Mouse (Mus musculus): ENCODE measurements around the gene S100a4.

The S100a4 gene

DNA sequence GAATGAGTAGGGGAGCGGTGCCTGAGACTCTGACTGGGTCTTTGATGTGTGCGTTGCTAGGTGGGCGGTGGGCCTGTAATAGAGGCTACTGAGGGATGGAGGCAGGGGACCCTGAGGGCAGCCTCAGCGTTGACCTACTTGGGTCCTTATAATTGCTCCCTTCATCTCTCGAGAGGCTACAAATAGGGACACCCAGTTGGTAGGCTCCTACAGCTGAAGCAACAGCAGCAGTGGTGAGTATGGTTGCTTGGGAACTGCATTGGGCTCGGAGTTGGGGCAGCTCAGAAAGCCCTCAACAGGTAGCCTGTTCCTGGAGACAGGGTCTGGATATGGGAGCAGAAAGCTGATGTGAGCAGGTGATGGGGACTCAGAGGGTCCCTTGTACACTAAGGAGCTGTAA lies 3.5 kb upstream of the S100a4 start:
- no peak for DNase-seq (ENCODE audit: low spot score)

DNA sequence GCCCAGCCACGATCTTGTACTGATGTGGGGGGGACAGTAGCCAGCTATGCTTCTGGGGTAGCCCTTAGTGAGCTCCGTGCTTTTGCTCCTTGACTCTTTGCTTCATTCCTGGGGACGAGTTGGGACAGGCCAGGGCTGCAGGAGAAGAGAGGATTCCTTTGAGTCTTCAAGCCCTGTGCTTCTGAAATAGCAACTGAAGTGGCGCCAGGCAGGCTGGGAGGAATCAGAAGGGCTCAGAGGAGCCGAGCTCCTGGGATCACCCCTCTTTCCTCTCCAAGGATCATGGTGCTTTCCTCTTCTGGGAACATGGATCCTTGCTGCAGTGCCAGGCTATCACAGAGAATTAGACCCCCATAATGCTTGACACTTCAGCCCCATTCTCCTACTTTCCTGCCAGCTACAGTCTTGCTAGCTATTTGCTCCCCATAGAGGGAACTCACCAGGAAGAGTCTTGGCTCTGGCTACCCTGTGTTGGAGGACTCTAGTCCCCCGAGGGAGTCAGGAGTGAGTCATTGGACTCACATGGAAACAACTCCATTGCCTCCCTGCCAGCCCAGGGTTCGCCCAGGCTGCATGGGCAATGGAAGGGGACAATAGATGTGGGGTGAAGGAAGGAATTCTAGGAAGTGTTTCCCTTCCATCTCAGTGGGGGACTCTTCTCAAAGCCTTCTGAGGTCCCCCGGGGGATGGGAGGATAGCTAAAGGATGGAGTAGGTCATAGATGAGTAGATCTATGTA lies 2.9 kb upstream of the S100a4 start:
- DNase-seq (ENCODE audit: low spot score): no peak

GRCm38 (mm10) chr3:90601486-90602110 lies 2.0 kb upstream of the S100a4 start, which contains the start of gene Gm42674:
TSS of gene Gm42674 (plus strand) at chr3:90601904.
- no peak for DNase-seq (ENCODE audit: low spot score)

GRCm38 (mm10) chr3:90604416-90604815 lies 845 bp downstream of the S100a4 start:
- no peak for DNase-seq (ENCODE audit: low spot score)

DNA sequence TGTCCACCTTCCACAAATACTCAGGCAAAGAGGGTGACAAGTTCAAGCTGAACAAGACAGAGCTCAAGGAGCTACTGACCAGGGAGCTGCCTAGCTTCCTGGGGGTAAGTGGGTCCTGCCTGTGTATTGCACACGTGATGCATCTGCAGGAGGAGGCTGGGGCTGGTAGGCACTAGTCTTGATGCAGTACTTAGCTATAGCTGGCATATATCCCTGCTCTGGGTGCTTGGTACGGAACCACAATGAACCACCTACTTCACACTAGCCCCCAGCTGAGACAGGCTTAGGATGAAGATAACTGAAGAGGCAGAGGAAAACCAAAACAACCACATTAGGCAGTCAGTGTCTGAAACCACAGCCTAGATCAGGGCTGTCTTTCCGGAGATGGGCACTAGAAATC lies 1.5 kb downstream of the S100a4 start:
- no peak for DNase-seq (ENCODE audit: low spot score)

DNA sequence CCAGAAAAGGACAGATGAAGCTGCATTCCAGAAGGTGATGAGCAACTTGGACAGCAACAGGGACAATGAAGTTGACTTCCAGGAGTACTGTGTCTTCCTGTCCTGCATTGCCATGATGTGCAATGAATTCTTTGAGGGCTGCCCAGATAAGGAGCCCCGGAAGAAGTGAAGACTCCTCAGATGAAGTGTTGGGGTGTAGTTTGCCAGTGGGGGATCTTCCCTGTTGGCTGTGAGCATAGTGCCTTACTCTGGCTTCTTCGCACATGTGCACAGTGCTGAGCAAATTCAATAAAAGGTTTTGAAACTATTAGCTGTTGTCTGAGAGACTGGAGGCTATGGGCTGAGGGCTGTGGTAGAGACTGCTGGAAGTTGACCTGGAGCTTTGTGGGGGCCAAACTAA lies 2.2 kb downstream of the S100a4 start:
- no peak for DNase-seq (ENCODE audit: low spot score)

DNA sequence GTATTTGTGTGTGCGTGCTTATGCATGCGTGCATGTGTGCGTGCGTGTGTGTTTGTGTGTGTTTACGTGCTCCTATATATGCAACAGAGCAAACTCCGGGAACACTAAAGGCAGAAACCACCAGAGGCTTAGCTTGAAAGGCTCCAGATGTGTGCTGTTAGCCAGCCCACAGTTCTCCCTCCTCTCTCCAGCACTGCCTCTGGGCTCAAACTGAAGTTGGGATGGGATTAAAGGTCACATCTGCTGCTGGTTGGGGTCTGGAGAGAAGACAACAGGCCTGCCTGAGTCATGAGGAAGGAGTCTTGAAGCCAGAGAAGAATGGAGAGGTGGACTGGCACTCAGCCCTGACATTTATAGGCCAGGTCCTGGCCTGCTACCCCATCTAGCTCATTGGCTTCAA lies 2.6 kb downstream of the S100a4 start:
- peak; percentile 75 for DNase-seq (ENCODE audit: low spot score)

DNA sequence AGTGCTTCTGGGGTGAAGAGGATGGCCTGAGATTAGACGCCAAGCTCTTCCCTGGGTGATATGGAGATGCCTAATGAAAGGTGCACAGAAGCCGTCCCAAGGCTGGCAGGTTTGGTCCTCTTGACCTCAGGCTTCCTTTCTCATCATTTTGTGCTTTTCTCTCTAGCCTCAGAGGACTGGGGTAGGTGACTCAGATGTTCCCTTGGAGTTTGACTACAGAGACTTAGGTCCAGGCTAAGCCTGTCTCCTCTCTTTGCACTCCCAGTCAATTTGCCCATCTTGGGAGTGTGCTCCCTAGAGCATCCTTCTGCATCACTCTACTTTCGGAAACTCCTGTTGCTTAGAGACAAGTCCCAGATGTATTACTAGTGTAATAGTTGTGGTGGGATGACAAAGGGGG lies 3.8 kb downstream of the S100a4 start:
- DNase-seq (ENCODE audit: low spot score): no peak

DNA sequence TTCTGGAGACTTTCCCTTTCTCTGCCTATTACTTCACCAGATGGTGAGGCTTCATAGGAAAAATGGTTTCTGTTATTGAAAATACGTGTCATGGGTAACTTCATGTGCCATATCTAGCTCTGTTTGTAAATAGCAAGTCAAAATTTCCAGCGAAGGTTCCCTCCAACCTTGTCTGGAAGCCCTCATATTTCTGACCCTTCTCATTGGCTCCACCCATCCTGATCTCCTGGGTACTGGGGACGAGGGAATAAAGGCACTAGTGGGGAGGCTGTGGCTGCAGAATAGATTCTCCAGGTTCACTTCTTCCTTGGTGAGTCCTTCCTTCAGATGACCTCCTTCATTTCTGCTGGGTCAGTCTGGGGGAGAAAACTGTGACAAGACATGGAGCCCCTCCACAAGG lies 4.7 kb downstream of the S100a4 start, which contains the start of gene S100a5:
Gene S100a5, plus strand, starts transcription at position 301 of the 400 bp plus-strand sequence.
- DNase-seq (ENCODE audit: low spot score): no peak

- no peak for DNase-seq (ENCODE audit: low spot score)
Observed at GRCm38 (mm10) chr3:90609102-90609501, 5.5 kb downstream of the S100a4 start.

DNA sequence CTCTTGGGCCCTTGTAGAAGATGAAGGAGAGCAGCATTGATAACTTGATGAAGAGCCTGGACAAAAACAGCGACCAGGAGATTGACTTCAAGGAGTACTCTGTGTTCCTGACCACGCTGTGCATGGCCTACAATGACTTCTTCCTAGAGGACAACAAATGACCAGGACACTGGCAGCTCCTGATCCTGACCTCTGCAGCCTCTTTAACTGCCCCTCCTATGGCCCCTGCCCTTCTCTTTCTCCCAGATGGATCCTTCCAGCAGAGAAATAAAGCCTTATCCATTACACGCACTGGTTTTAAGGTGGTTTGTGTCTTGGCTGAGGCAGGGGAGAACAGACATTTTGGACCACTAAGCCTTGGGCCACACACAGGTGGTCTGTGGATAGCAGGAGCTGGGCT lies 7.9 kb downstream of the S100a4 start:
- no peak for DNase-seq (ENCODE audit: low spot score)

DNA sequence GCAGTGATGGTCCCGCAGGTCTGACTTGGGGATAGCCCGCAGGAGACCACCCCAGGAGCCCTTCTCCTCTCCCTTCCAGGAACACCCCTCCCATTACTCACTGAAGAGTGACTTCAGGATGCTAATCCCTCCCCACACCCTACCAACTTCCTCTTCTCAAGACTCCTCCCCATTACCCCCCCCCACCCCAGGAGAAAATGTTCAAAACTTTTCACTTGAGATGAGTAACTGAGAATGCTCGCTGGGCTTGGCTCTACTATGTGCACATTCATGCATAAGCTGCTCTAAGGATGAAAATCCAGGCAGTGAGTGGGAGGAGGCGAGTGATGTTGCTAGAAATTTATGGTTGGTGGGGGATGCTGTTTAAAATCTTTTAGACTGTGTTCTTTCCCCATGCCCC lies 8.5 kb downstream of the S100a4 start:
- DNase-seq (ENCODE audit: low spot score): no peak

- peak; percentile 91 for DNase-seq (ENCODE audit: low spot score)
Observed at GRCm38 (mm10) chr3:90612728-90613291, 9.2 kb downstream of the S100a4 start, which contains the start of gene S100a6. TSS of gene S100a6 (plus strand) at chr3:90612882.

DNA sequence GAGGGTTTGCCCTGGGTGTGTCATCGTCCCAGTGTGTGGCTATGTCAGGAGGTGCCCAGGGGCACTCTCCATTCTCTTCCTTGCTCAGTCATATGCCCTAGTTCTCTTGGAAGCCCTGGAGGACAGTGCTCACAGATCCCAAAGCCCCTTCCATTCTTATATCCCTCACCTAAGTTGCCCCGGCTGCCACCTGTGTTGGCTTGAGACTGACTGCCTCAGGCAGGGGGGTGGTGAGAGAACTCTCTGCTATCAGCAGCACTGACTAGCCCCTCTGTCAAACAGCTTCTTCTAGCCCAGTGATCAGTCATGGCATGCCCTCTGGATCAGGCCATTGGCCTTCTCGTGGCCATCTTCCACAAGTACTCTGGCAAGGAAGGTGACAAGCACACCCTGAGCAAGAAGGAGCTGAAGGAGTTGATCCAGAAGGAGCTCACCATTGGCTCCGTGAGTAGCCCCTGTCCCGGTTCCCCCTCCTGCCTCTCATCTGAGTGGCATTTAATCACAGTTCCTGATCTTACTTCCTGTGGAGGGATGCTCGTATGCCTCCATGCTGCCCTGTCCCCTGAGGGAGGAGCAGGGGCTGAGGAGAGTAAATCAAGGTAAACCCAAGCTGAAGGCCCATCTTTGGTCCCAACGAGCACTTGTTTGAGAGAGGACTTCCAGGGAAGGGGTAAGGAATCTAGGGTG lies 10.0 kb downstream of the S100a4 start:
- DNase-seq (ENCODE audit: low spot score): no peak

GRCm38 (mm10) chr3:90614148-90614530 lies 10.6 kb downstream of the S100a4 start:
- no peak for DNase-seq (ENCODE audit: low spot score)

GRCm38 (mm10) chr3:90614611-90615251 lies 11.2 kb downstream of the S100a4 start:
- DNase-seq (ENCODE audit: low spot score): no peak

DNA sequence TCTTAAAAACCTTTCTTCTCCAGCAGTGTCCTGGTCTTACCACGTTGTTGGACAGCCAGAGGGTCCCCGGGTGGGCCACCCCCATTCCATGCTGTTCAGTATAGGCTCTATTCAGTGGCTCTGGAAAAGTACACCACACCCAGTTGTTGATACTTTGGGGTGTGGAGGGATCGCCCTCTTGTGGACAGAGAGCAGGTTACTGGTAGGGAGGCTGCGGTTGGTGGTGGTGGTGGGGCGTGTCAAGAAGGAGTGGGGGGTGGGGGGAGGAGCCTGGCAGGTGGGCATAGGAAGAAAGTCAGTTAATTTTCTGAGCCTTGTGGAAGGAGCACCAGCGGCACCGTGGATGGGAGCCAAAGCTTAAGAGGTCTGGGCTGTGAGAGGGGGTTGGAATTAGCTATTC lies 11.8 kb downstream of the S100a4 start:
- peak; percentile 76 for DNase-seq (ENCODE audit: low spot score)

GRCm38 (mm10) chr3:90615911-90616310 lies 12.3 kb downstream of the S100a4 start:
- DNase-seq (ENCODE audit: low spot score): no peak

- no peak for DNase-seq (ENCODE audit: low spot score)
Observed at GRCm38 (mm10) chr3:90617586-90617985, 14.0 kb downstream of the S100a4 start.

GRCm38 (mm10) chr3:90621552-90621951 lies 18.0 kb downstream of the S100a4 start:
- no peak for DNase-seq (ENCODE audit: low spot score)

DNA sequence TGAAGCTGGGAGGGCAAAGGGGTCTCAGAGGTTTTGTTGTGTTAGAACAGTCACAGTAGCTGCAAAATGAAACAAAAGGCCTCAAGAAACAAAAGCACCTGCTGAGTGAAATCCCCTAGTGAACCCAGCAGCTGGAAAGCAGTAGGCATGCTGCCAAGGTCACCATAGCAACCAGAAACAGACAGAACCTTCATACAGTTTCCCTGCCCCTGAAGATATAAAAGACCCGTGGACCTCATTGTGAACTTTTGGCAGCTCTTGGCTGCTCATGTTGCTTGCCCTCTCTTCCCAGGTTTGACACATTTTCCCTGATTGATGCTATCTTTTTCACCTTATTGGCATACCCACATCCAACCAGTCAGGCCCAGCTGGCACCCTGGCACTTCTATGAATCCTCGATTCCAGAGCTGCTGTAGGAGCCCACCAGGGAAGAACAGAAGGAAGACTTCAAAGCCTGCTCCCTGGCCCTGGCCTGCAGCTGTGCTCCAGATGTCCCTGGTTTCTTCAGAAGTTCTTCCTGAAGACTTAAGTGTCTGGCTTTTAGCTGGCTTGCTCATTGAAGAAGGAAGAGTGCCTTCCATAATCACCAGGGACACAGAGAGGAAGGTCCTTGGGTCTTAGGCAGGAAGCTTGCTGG lies 20.0 kb downstream of the S100a4 start:
- peak; percentile 46 for DNase-seq (ENCODE audit: low spot score)

DNA sequence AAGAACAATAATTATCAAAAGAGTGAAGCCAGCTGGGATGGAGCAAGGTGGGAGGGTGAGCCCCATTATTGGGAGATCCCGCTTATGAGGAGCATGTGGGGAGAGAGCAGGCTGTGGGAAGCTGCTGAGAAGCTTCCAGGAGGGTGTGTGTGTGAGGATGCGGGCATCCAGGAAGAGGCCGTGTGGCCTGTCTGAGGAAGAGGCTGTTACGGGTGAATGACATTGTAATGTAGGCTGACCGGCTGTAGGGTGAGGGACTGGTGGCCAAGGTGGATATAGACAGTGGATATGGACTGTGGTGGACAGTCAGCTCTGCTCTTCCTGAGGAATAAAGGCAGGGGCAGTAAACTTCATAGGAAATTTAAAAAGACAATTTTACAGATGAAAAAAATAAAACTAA lies 21.9 kb downstream of the S100a4 start:
- DNase-seq (ENCODE audit: low spot score): no peak

Data from embryo, embryonic 10 days (tissue).